Mouse (Mus musculus): Measurements from ENCODE around the gene Csnk1g2. TPM values are rescaled to one million over a fixed set of nuclear protein-coding genes. Genes with fewer than 3 reads are reported as not detected.

Gene Csnk1g2
- polyA plus RNA-seq, 1 experiment: 75.2 TPM

- peaks cover 12% of the 10 kb centered on the region for H3K4me1 ChIP-seq (ENCODE audit: control insufficient read depth, insufficient read depth, low read length)
Observed at GRCm38 (mm10) chr10:80674851-80675404, 52.3 kb downstream of the Csnk1g2 start.

GRCm38 (mm10) chr10:80675405-80676197 is 53.0 kb downstream of the Csnk1g2 start:
- Histone ChIP-seq H3K4me3 (replicated peaks; ENCODE audit: control insufficient read depth, low read depth, low read length) (peak overlapping the region; percentile 86), H3K4me1 (ENCODE audit: control insufficient read depth, insufficient read depth, low read length) (peaks cover 14% of the 10 kb centered on the region), H3K27ac (ENCODE audit: control insufficient read depth, insufficient read depth, low read depth, low read length, poor library complexity) (peak overlapping the region; percentile 73)
- TF ChIP-seq CTCF (IDR thresholded peaks at IDR 0.05; ENCODE audit: control insufficient read depth, insufficient read depth, low read length): no peak
- TF ChIP-seq POLR2A (IDR thresholded peaks at IDR 0.05; ENCODE audit: borderline replicate concordance, control insufficient read depth, low read depth, low read length): no peak
- WGBS: under 1% methylated on average over 52 of the region's 54 CpGs

More at GRCm38 (mm10) chr10:80674851-80675404, 52.3 kb downstream of the Csnk1g2 start:
- no peak for TF ChIP-seq POLR2A (IDR thresholded peaks at IDR 0.05; ENCODE audit: borderline replicate concordance, control insufficient read depth, low read depth, low read length)
- TF ChIP-seq CTCF (IDR thresholded peaks at IDR 0.05; ENCODE audit: control insufficient read depth, insufficient read depth, low read length): no peak
- peak overlapping the region; percentile 25 for H3K27ac ChIP-seq (ENCODE audit: control insufficient read depth, insufficient read depth, low read depth, low read length, poor library complexity)
- H3K4me3 ChIP-seq (replicated peaks; ENCODE audit: control insufficient read depth, low read depth, low read length): peak overlapping the region; percentile 86
- 2% methylated on average over 6 of the region's 6 CpGs for WGBS

- H3K4me3 ChIP-seq (replicated peaks; ENCODE audit: control insufficient read depth, low read depth, low read length): peak overlapping the region; percentile 86
- WGBS: 1% methylated on average over 78 of the region's 78 CpGs
- peak overlapping the region; percentile 94 for H3K27ac ChIP-seq (ENCODE audit: control insufficient read depth, insufficient read depth, low read depth, low read length, poor library complexity)
- TF ChIP-seq CTCF (IDR thresholded peaks at IDR 0.05; ENCODE audit: control insufficient read depth, insufficient read depth, low read length) (no peak), POLR2A (IDR thresholded peaks at IDR 0.05; ENCODE audit: borderline replicate concordance, control insufficient read depth, low read depth, low read length) (peak; percentile 100)
- peaks cover 14% of the 10 kb centered on the region for H3K4me1 ChIP-seq (ENCODE audit: control insufficient read depth, insufficient read depth, low read length)
Observed at GRCm38 (mm10) chr10:80676198-80676928, 53.7 kb downstream of the Csnk1g2 start.

- peaks cover 16% of the 10 kb centered on the region for H3K4me1 ChIP-seq (ENCODE audit: control insufficient read depth, insufficient read depth, low read length)
- WGBS: 1% methylated on average over 9 of the region's 9 CpGs
- no peak for TF ChIP-seq POLR2A (IDR thresholded peaks at IDR 0.05; ENCODE audit: borderline replicate concordance, control insufficient read depth, low read depth, low read length)
- TF ChIP-seq CTCF (IDR thresholded peaks at IDR 0.05; ENCODE audit: control insufficient read depth, insufficient read depth, low read length): no peak
- H3K4me3 ChIP-seq (replicated peaks; ENCODE audit: control insufficient read depth, low read depth, low read length): peak overlapping the region; percentile 74
- peak overlapping the region; percentile 94 for H3K27ac ChIP-seq (ENCODE audit: control insufficient read depth, insufficient read depth, low read depth, low read length, poor library complexity)
Observed at GRCm38 (mm10) chr10:80677128-80677875, 54.7 kb downstream of the Csnk1g2 start.

- Histone ChIP-seq H3K4me1 (ENCODE audit: control insufficient read depth, insufficient read depth, low read length) (peaks cover 16% of the 10 kb centered on the region), H3K27ac (ENCODE audit: control insufficient read depth, insufficient read depth, low read depth, low read length, poor library complexity) (peak within 1 kb of the TSS; percentile 94), H3K4me3 (replicated peaks; ENCODE audit: control insufficient read depth, low read depth, low read length) (peak within 1 kb of the TSS; percentile 74)
- TF ChIP-seq POLR2A (IDR thresholded peaks at IDR 0.05; ENCODE audit: borderline replicate concordance, control insufficient read depth, low read depth, low read length) (peak; percentile 93; the same call in 1 of the 2 replicates), CTCF (IDR thresholded peaks at IDR 0.05; ENCODE audit: control insufficient read depth, insufficient read depth, low read length) (no peak)
- WGBS: under 1% methylated on average over 8 of the region's 8 CpGs
Observed at GRCm38 (mm10) chr10:80677942-80678436, 55.4 kb downstream of the Csnk1g2 start, which contains the start of gene Mknk2. Gene Mknk2 (minus strand): TSS chr10:80678112.

GRCm38 (mm10) chr10:80678601-80679377 is 56.2 kb downstream of the Csnk1g2 start:
- Histone ChIP-seq H3K27ac (ENCODE audit: control insufficient read depth, insufficient read depth, low read depth, low read length, poor library complexity) (peak overlapping the region; percentile 94), H3K4me1 (ENCODE audit: control insufficient read depth, insufficient read depth, low read length) (peaks cover 18% of the 10 kb centered on the region), H3K4me3 (replicated peaks; ENCODE audit: control insufficient read depth, low read depth, low read length) (peak overlapping the region; percentile 14)
- 13% methylated on average over 9 of the region's 10 CpGs for WGBS
- no peak for TF ChIP-seq POLR2A (IDR thresholded peaks at IDR 0.05; ENCODE audit: borderline replicate concordance, control insufficient read depth, low read depth, low read length)
- TF ChIP-seq CTCF (IDR thresholded peaks at IDR 0.05; ENCODE audit: control insufficient read depth, insufficient read depth, low read length): no peak

All from bone marrow, adult 2 months (tissue).